8 mouse cellular contexts compared by ENCODE assay signal in genomic region chr5:129942073-129942939, GRCm38 (mm10). TPM values are rescaled to one million over a fixed set of nuclear protein-coding genes. Genes with fewer than 3 reads are reported as not detected.
DNase-seq lines count a peak whose midpoint lies in the region; ATAC-seq and TF ChIP-seq lines count a peak whose summit lies in the region.
"Not testable (repeated sequence)": the region's sequence is repeated elsewhere in the genome, so short reads cannot be mapped to it uniquely, and the experiment has no call there.

No protein-coding gene starts in this region.

- H3K36me3 ChIP-seq in hindbrain, embryonic 10.5 days, result peaks cover 22% of the 10 kb centered on the region
- H3K36me3 ChIP-seq in lung, embryonic 14.5 days (ENCODE audit: insufficient read depth), result not testable (repeated sequence)

- TF ChIP-seq POLR2A in olfactory bulb, adult 2 months (IDR thresholded peaks at IDR 0.05; ENCODE audit: insufficient read depth, low read depth, low read length), result not testable (repeated sequence)

- peak overlapping the region; percentile 96 for H3K4me3 ChIP-seq in hindbrain, embryonic 10.5 days
- H3K4me3 ChIP-seq in layer of hippocampus, adult 2 months, result peak overlapping the region; percentile 77
- H3K4me3 ChIP-seq in lung, embryonic 14.5 days (ENCODE audit: low read depth, low read length), result peak overlapping the region; percentile 89
- H3K4me3 ChIP-seq in olfactory bulb, adult 2 months (ENCODE audit: insufficient read depth, low read depth, low read length), result peak overlapping the region; percentile 94

- DNase-seq in MN1 (ENCODE audit: low spot score), result peak; percentile 61
- peak; percentile 73 for DNase-seq in cerebellum, adult 9-11 months
- peak; percentile 49 for DNase-seq in hindbrain, embryonic 10.5 days (ENCODE audit: low spot score)
- DNase-seq in layer of hippocampus, adult 2 months (ENCODE audit: low spot score in 2 of 2), result peak in 1 of 2 experiments; percentile 15
- DNase-seq in lung, embryonic 14.5 days, result peak; percentile 35
- peak; percentile 43 to 49 for DNase-seq in thymus, adult 18-20 months

- not testable (repeated sequence) for H3K27me3 ChIP-seq in hindbrain, embryonic 10.5 days (ENCODE audit: insufficient read depth, poor library complexity, severe bottlenecking); lung, embryonic 14.5 days (ENCODE audit: insufficient read depth, low read length)

- peak; percentile 5; the same call in 1 of the 2 replicates for ATAC-seq in frontal cortex, adult (ENCODE audit: low TSS enrichment)
- peak; percentile 65 for ATAC-seq in lung, embryonic 14.5 days (ENCODE audit: insufficient read depth)

- peaks cover 13% of the 10 kb centered on the region for H3K4me1 ChIP-seq in hindbrain, embryonic 10.5 days (replicated peaks)
- H3K4me1 ChIP-seq in lung, embryonic 14.5 days (ENCODE audit: insufficient read depth); olfactory bulb, adult 2 months (ENCODE audit: control insufficient read depth, insufficient read depth, low read length): not testable (repeated sequence)

- not testable (repeated sequence) for H3K9me3 ChIP-seq in hindbrain, embryonic 10.5 days; lung, embryonic 14.5 days (ENCODE audit: low read depth, low read length)

- TF ChIP-seq CTCF in layer of hippocampus, adult 2 months (conservative IDR thresholded peaks at IDR 0.05), result peak; percentile 39
- 0 out of 2 replicates have a peak, but pooled peaks have one; percentile 9 for TF ChIP-seq CTCF in lung, embryonic 14.5 days (IDR thresholded peaks at IDR 0.05; ENCODE audit: low read depth)
- TF ChIP-seq CTCF in olfactory bulb, adult 2 months (IDR thresholded peaks at IDR 0.05; ENCODE audit: insufficient read depth, low read depth, low read length), result not testable (repeated sequence)

- peak overlapping the region; percentile 81 for H3K9ac ChIP-seq in lung, embryonic 14.5 days

- under 1% methylated on average over 53 of the region's 82 CpGs for WGBS in hindbrain, embryonic 10.5 days
- WGBS in lung, embryonic 14.5 days, result under 1% methylated on average over 49 of the region's 82 CpGs
- under 1% methylated on average over 45 of the region's 82 CpGs for WGBS in olfactory bulb, adult 2 months

- peak overlapping the region; percentile 93 for H3K27ac ChIP-seq in hindbrain, embryonic 10.5 days
- peak overlapping the region; percentile 62 for H3K27ac ChIP-seq in layer of hippocampus, adult 2 months
- peak overlapping the region; percentile 54; the same call in 1 of the 2 replicates for H3K27ac ChIP-seq in lung, embryonic 14.5 days (ENCODE audit: low read depth)
- H3K27ac ChIP-seq in olfactory bulb, adult 2 months (ENCODE audit: insufficient read depth, low read depth, low read length), result not testable (repeated sequence)

- peak overlapping the region; percentile 82 for H3K4me2 ChIP-seq in lung, embryonic 14.5 days

RNA-seq across cellular contexts. Expression of gene Vkorc1l1, which starts 0.5 kb away (rescaled TPM):
- polyA plus RNA-seq in hindbrain, embryonic 10.5 days (2016; fragmentation: Nextera tagmentation; extraction: Ambion mirVana), result 32.1 and 32.4 TPM in 2 replicates
- total RNA-seq in layer of hippocampus, adult 2 months (2021), result 10 to 100 TPM; 42.2 to 44.0 TPM
- polyA plus RNA-seq in lung, embryonic 14.5 days (2014; fragmentation: Nextera tagmentation; extraction: Ambion mirVana), result 22.7 and 23.4 TPM in 2 replicates
- not detected in 2 replicates for polyA plus RNA-seq in olfactory bulb, adult 2 months (2012; ENCODE audit: insufficient read depth, insufficient read length, low replicate concordance, missing spikeins)

RNA-seq across cellular contexts. Expression of gene Nupr1l, which starts 34.0 kb away (rescaled TPM):
- polyA plus RNA-seq in hindbrain, embryonic 10.5 days (2016; fragmentation: Nextera tagmentation; extraction: Ambion mirVana), result 3.5 and 4.3 TPM in 2 replicates
- total RNA-seq in layer of hippocampus, adult 2 months (2021), result 1 to 10 TPM; 1.4 to 2.8 TPM
- polyA plus RNA-seq in lung, embryonic 14.5 days (2014; fragmentation: Nextera tagmentation; extraction: Ambion mirVana), result 1.5 and 2.6 TPM in 2 replicates
- polyA plus RNA-seq in olfactory bulb, adult 2 months (2012; ENCODE audit: insufficient read depth, insufficient read length, low replicate concordance, missing spikeins), result not detected in 2 replicates

RNA-seq across cellular contexts. Expression of gene Phkg1, which starts 44.0 kb away (rescaled TPM):
- 0.10 and 0.26 TPM in 2 replicates for polyA plus RNA-seq in hindbrain, embryonic 10.5 days (2016; fragmentation: Nextera tagmentation; extraction: Ambion mirVana)
- total RNA-seq in layer of hippocampus, adult 2 months (2021), result 10 to 100 TPM; 21.6 to 24.3 TPM
- polyA plus RNA-seq in lung, embryonic 14.5 days (2014; fragmentation: Nextera tagmentation; extraction: Ambion mirVana), result 0.11 and 0.18 TPM in 2 replicates
- not detected in 2 replicates for polyA plus RNA-seq in olfactory bulb, adult 2 months (2012; ENCODE audit: insufficient read depth, insufficient read length, low replicate concordance, missing spikeins)

RNA-seq across cellular contexts. Expression of gene Zbed5, which starts 46.8 kb away (rescaled TPM):
- polyA plus RNA-seq in hindbrain, embryonic 10.5 days (2016; fragmentation: Nextera tagmentation; extraction: Ambion mirVana), result 6.2 and 6.7 TPM in 2 replicates
- total RNA-seq in layer of hippocampus, adult 2 months (2021), result 1 to 10 TPM; 5.1 to 6.2 TPM
- 5.7 and 6.9 TPM in 2 replicates for polyA plus RNA-seq in lung, embryonic 14.5 days (2014; fragmentation: Nextera tagmentation; extraction: Ambion mirVana)
- polyA plus RNA-seq in olfactory bulb, adult 2 months (2012; ENCODE audit: insufficient read depth, insufficient read length, low replicate concordance, missing spikeins), result not detected in 2 replicates

RNA-seq across cellular contexts. Expression of gene Chchd2, which starts 55.0 kb away (rescaled TPM):
- polyA plus RNA-seq in hindbrain, embryonic 10.5 days (2016; fragmentation: Nextera tagmentation; extraction: Ambion mirVana), result 1,092 and 1,098 TPM in 2 replicates
- total RNA-seq in layer of hippocampus, adult 2 months (2021), result 100 to 1,000 TPM; 431 to 461 TPM
- polyA plus RNA-seq in lung, embryonic 14.5 days (2014; fragmentation: Nextera tagmentation; extraction: Ambion mirVana), result 859 and 893 TPM in 2 replicates
- not detected in 2 replicates for polyA plus RNA-seq in olfactory bulb, adult 2 months (2012; ENCODE audit: insufficient read depth, insufficient read length, low replicate concordance, missing spikeins)
